19 mouse cellular contexts compared by ENCODE assay signal in the genomic region with DNA sequence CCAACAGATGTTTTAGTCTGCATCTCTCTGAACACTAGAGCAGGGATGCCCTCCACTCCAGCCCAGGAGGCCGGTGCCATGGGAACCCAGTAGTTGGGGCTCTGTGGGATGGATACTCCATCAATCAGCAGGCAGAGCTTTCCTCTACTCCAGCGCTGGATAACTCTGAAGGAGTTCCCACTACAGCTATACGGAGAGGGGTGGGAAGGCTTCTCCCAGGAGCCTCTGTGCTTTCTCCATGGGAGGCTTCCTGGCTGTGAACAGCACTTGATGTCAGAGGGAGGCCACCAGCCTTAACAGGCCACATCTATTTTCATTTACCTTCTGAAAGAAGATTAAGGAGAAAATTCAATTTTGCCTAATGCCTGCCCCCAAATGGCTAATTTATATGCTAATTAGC. TPM values are rescaled to one million over a fixed set of nuclear protein-coding genes. Genes with fewer than 3 reads are reported as not detected.
DNase-seq lines count a peak whose midpoint lies in the region; ATAC-seq and TF ChIP-seq lines count a peak whose summit lies in the region.
"Had no signal": no experiment of that assay in that cellular context is flagged by ENCODE, and none has a peak within 500 bp of the region (broad histone marks: within the 10 kb centered on the region; RNA-seq: fewer than 3 reads in every experiment).

No protein-coding gene starts in this region.

- H3K27me3 ChIP-seq in hindbrain, embryonic 10.5 days (ENCODE audit: insufficient read depth, poor library complexity, severe bottlenecking): no peaks in the 10 kb centered on the region
- no peaks in the 10 kb centered on the region for H3K27me3 ChIP-seq in hindbrain, postnatal 0 days (ENCODE audit: insufficient read depth, low read length)
- H3K27me3 ChIP-seq in hindbrain, embryonic 12.5 days: no peaks in the 10 kb centered on the region
- H3K27me3 ChIP-seq in hindbrain, embryonic 16.5 days (replicated peaks; ENCODE audit: control insufficient read depth, insufficient read depth, low read length): no peaks in the 10 kb centered on the region
- no peaks in the 10 kb centered on the region for H3K27me3 ChIP-seq in neural tube, embryonic 12.5 days (replicated peaks)
- H3K27me3 ChIP-seq in liver, embryonic 11.5 days (replicated peaks; ENCODE audit: control insufficient read depth, insufficient read depth, low read length): no peaks in the 10 kb centered on the region
- H3K27me3 ChIP-seq: liver, embryonic 15.5 days had no signal

- H3K4me2 ChIP-seq in hindbrain, postnatal 0 days (ENCODE audit: low read depth, low read length): no peak overlapping the region
- no peak overlapping the region for H3K4me2 ChIP-seq in hindbrain, embryonic 12.5 days (replicated peaks)
- no peak overlapping the region for H3K4me2 ChIP-seq in hindbrain, embryonic 16.5 days (ENCODE audit: low read length)
- 0 out of 2 replicates have a peak overlapping the region, but pooled peaks have one; percentile 6 for H3K4me2 ChIP-seq in neural tube, embryonic 12.5 days (replicated peaks)
- no peak overlapping the region for H3K4me2 ChIP-seq in liver, embryonic 11.5 days
- H3K4me2 ChIP-seq: heart, embryonic 11.5 days; liver, embryonic 15.5 days had no signal

- WGBS in hindbrain, embryonic 10.5 days: 51% methylated on average over 3 of the region's 3 CpGs
- 31% methylated on average over 3 of the region's 3 CpGs for WGBS in hindbrain, postnatal 0 days
- 30% methylated on average over 3 of the region's 3 CpGs for WGBS in hindbrain, embryonic 12.5 days
- WGBS in hindbrain, embryonic 16.5 days: 33% methylated on average over 3 of the region's 3 CpGs
- WGBS in neural tube, embryonic 12.5 days: 28% methylated on average over 3 of the region's 3 CpGs
- 58% methylated on average over 3 of the region's 3 CpGs for WGBS in liver, embryonic 11.5 days

- TF ChIP-seq CTCF in hindbrain, postnatal 0 days (IDR thresholded peaks at IDR 0.05; ENCODE audit: low read depth): no peak

- peak overlapping the region; percentile 6; the same call in 1 of the 2 replicates for H3K27ac ChIP-seq in hindbrain, embryonic 10.5 days
- no peak overlapping the region for H3K27ac ChIP-seq in hindbrain, postnatal 0 days
- H3K27ac ChIP-seq in hindbrain, embryonic 12.5 days: peak overlapping the region; percentile 81
- peak overlapping the region; percentile 2 for H3K27ac ChIP-seq in hindbrain, embryonic 16.5 days (ENCODE audit: low read depth, low read length)
- 0 out of 2 replicates have a peak overlapping the region, but pooled peaks have one; percentile 23 for H3K27ac ChIP-seq in neural tube, embryonic 12.5 days
- no peak overlapping the region for H3K27ac ChIP-seq in liver, embryonic 11.5 days (ENCODE audit: low read depth, low read length)
- H3K27ac ChIP-seq: liver, embryonic 15.5 days had no signal

- H3K9ac ChIP-seq in hindbrain, postnatal 0 days (replicated peaks; ENCODE audit: low read length): no peak overlapping the region
- H3K9ac ChIP-seq in hindbrain, embryonic 12.5 days: no peak overlapping the region
- no peak overlapping the region for H3K9ac ChIP-seq in hindbrain, embryonic 16.5 days (ENCODE audit: low read depth, low read length)
- H3K9ac ChIP-seq in neural tube, embryonic 12.5 days: no peak overlapping the region
- H3K9ac ChIP-seq in liver, embryonic 11.5 days (ENCODE audit: low read depth, low read length): no peak overlapping the region
- H3K9ac ChIP-seq: liver, embryonic 15.5 days had no signal

- no peak for DNase-seq in hindbrain, embryonic 10.5 days (ENCODE audit: low spot score)
- no peak for DNase-seq in hindbrain, postnatal 0 days (ENCODE audit: low spot score)
- no peak for DNase-seq in urinary bladder, postnatal 14 days (ENCODE audit: low spot score)
- DNase-seq in liver, embryonic 11.5 days (ENCODE audit: low spot score): no peak
- no peak for DNase-seq in layer of hippocampus, postnatal 10 days (ENCODE audit: low spot score in 2 of 2)
- DNase-seq: adrenal gland, adult 2 months; cerebellum, adult 8-10 months; heart, postnatal 14 days; kidney, postnatal 36 days; right cerebral cortex, postnatal 25 days; thymus, postnatal 4 days had no signal

- no peak overlapping the region for H3K4me3 ChIP-seq in hindbrain, embryonic 10.5 days
- no peak overlapping the region for H3K4me3 ChIP-seq in hindbrain, postnatal 0 days (ENCODE audit: low read length)
- H3K4me3 ChIP-seq in hindbrain, embryonic 12.5 days: no peak overlapping the region
- no peak overlapping the region for H3K4me3 ChIP-seq in hindbrain, embryonic 16.5 days (ENCODE audit: low read length)
- no peak overlapping the region for H3K4me3 ChIP-seq in neural tube, embryonic 12.5 days
- no peak overlapping the region for H3K4me3 ChIP-seq in liver, embryonic 11.5 days (ENCODE audit: low read depth, low read length)
- H3K4me3 ChIP-seq: liver, embryonic 15.5 days; myocyte had no signal

- H3K4me1 ChIP-seq in hindbrain, embryonic 10.5 days (replicated peaks): peaks cover 41% of the 10 kb centered on the region
- H3K4me1 ChIP-seq in hindbrain, postnatal 0 days (ENCODE audit: insufficient read depth, low read length): peaks cover 5% of the 10 kb centered on the region; the same call in 1 of the 2 replicates
- peaks cover 46% of the 10 kb centered on the region for H3K4me1 ChIP-seq in hindbrain, embryonic 12.5 days
- H3K4me1 ChIP-seq in hindbrain, embryonic 16.5 days (ENCODE audit: control insufficient read depth, insufficient read depth, low read depth, low read length): peaks cover 23% of the 10 kb centered on the region
- H3K4me1 ChIP-seq in neural tube, embryonic 12.5 days: peaks cover 38% of the 10 kb centered on the region
- peaks cover 7% of the 10 kb centered on the region for H3K4me1 ChIP-seq in liver, embryonic 11.5 days (replicated peaks; ENCODE audit: control insufficient read depth, insufficient read depth, low read length)

- 0 out of 2 replicates have a peak, but pooled peaks cover 6% of the 10 kb centered on the region for H3K9me3 ChIP-seq in hindbrain, embryonic 10.5 days
- H3K9me3 ChIP-seq in hindbrain, postnatal 0 days (ENCODE audit: low read length): no peaks in the 10 kb centered on the region
- no peaks in the 10 kb centered on the region for H3K9me3 ChIP-seq in hindbrain, embryonic 12.5 days (replicated peaks)
- H3K9me3 ChIP-seq in hindbrain, embryonic 16.5 days (ENCODE audit: control insufficient read depth, low read length): no peaks in the 10 kb centered on the region
- H3K9me3 ChIP-seq in neural tube, embryonic 12.5 days: no peaks in the 10 kb centered on the region
- no peaks in the 10 kb centered on the region for H3K9me3 ChIP-seq in liver, embryonic 11.5 days (ENCODE audit: control insufficient read depth, low read length)
- H3K9me3 ChIP-seq: liver, embryonic 15.5 days had no signal

- H3K36me3 ChIP-seq in hindbrain, embryonic 10.5 days: no peaks in the 10 kb centered on the region
- H3K36me3 ChIP-seq in hindbrain, postnatal 0 days (ENCODE audit: insufficient read depth, low read length): no peaks in the 10 kb centered on the region
- H3K36me3 ChIP-seq in hindbrain, embryonic 12.5 days: no peaks in the 10 kb centered on the region
- no peaks in the 10 kb centered on the region for H3K36me3 ChIP-seq in hindbrain, embryonic 16.5 days (ENCODE audit: control insufficient read depth, insufficient read depth, low read length)
- H3K36me3 ChIP-seq in neural tube, embryonic 12.5 days: no peaks in the 10 kb centered on the region
- no peaks in the 10 kb centered on the region for H3K36me3 ChIP-seq in liver, embryonic 11.5 days (ENCODE audit: control insufficient read depth, insufficient read depth, low read length)
- H3K36me3 ChIP-seq: liver, embryonic 15.5 days had no signal

- no peak for ATAC-seq in hindbrain, postnatal 0 days
- peak; percentile 49; the same call in 1 of the 2 replicates for ATAC-seq in hindbrain, embryonic 12.5 days (ENCODE audit: low FRiP score)
- ATAC-seq in hindbrain, embryonic 16.5 days: 0 out of 2 replicates have a peak, but pooled peaks have one; percentile 37
- peak; percentile 51; the same call in 1 of the 2 replicates for ATAC-seq in neural tube, embryonic 12.5 days (ENCODE audit: low FRiP score, low read depth)
- no peak for ATAC-seq in liver, embryonic 11.5 days (replicated peaks; ENCODE audit: low FRiP score)
- ATAC-seq: forebrain, embryonic 14.5 days; intestine, embryonic 16.5 days had no signal

RNA-seq across cellular contexts. Expression of gene Phc2, which starts 29.2 kb away (rescaled TPM):
- polyA plus RNA-seq in hindbrain, embryonic 10.5 days (2016; fragmentation: Nextera tagmentation; extraction: Ambion mirVana): 41.9 and 62.2 TPM in 2 replicates
- total RNA-seq in hindbrain, postnatal 0 days (2014; rRNA removed): 103 and 125 TPM in 2 replicates
- polyA plus RNA-seq in hindbrain, postnatal 0 days (2015; fragmentation: Nextera tagmentation; extraction: Ambion mirVana): 46.1 and 50.7 TPM in 2 replicates
- polyA plus RNA-seq in hindbrain, embryonic 12.5 days (2016; fragmentation: Nextera tagmentation; extraction: Ambion mirVana): 126 and 138 TPM in 2 replicates
- polyA plus RNA-seq in hindbrain, embryonic 16.5 days (2015; fragmentation: Nextera tagmentation; extraction: Ambion mirVana): 19.9 and 23.5 TPM in 2 replicates
- polyA plus RNA-seq in neural tube, embryonic 12.5 days (2016; fragmentation: Nextera tagmentation; extraction: Ambion mirVana): 163 and 167 TPM in 2 replicates
- 39.3 and 40.4 TPM in 2 replicates for polyA plus RNA-seq in liver, embryonic 11.5 days (2014; fragmentation: Nextera tagmentation; extraction: Ambion mirVana)
- total RNA-seq in layer of hippocampus, postnatal 10 days (2021): 10 to 100 TPM; 81.1 to 82.9 TPM

Comparison
In these comparisons a context has a peak if more than half of its experiments do, and no peak if none do; other contexts are left out.
1. H3K27ac ChIP-seq: peak in hindbrain, embryonic 10.5 days (single experiment), hindbrain, embryonic 12.5 days (single experiment), hindbrain, embryonic 16.5 days (single experiment) and neural tube, embryonic 12.5 days (single experiment); none in hindbrain, postnatal 0 days (single experiment) and liver, embryonic 11.5 days (single experiment).
2. ATAC-seq: peak in hindbrain, embryonic 12.5 days (single experiment), hindbrain, embryonic 16.5 days (single experiment) and neural tube, embryonic 12.5 days (single experiment); none in hindbrain, postnatal 0 days (single experiment) and liver, embryonic 11.5 days (single experiment).